Mouse (Mus musculus) megakaryocyte, embryonic 14.5 days (primary cell): ENCODE data around the gene Hacl1.

Experiments used
- FLI1 ChIP-seq: IDR thresholded peaks from 2 replicates; pipeline ENCODE4 v1.6.1; 2012; ENCODE audit warnings: low read length, inconsistent platforms, mixed read lengths
- GATA1 ChIP-seq: IDR thresholded peaks from 3 replicates; pipeline ENCODE4 v1.6.1; 2012; ENCODE audit warnings: mixed read lengths, low read length, inconsistent platforms, borderline replicate concordance

DNA sequence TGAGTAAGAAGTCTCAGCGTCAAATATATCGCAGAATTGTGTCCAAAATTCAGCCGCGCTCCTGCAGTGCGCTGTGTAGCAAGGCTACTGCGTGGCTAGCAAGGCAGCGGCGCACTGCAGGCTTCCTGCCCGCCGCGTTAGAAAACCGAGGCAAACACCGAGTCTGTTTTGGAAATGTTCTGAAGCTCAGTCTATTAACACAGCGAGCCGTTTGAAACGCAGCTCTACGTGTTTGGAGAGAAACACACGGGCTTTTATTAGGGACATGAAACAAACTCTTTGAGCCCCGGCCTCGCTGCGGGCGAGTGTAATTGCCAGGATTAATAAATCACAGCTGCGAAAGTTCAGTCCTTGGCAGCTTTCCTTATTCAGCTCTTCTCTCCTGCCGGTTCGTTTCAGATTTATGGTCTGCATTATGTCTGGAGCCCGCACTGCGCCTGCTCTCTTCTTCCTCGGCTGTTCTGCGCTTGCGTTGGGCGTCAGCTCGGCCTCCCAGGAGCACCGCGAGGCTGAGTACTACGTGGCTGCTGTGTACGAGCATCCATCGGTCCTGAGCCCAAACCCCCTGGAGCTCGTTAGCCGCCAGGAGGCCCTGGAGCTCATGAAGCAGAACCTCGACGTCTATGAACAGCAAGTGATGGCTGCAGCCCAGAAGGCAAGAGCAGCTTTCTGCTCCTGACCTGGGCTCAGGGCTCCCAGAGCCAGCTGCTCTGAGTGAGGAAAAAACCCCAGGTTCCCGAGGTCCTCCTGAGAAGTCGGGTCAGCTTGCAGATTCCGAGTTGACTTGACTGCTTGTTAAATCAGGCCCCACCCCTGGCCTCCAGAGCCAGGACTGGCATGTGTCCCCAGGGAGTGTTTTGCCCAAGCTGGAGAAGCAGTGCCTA lies 20.8 kb upstream of the Hacl1 start:
- no peak for TF ChIP-seq GATA1
- no peak for TF ChIP-seq FLI1
